Mouse (Mus musculus): ENCODE results near the gene Dnah14.

The Dnah14 gene

GRCm38 (mm10) chr1:181576322-181576721, at the start of gene Dnah14:
Dnah14 (plus strand) TSS chr1:181576559.
- in situ Hi-C loops (cut with MboI, MseI) = no loop called here

- in situ Hi-C loops (cut with MboI, MseI) = loop anchor here (25.0 kb wide), 1 partner anchor 467 kb away; the partner anchor contains the start of gene 9130409I23Rik
Measured at GRCm38 (mm10) chr1:181529368-181529767, 47.0 kb upstream of the Dnah14 start.

GRCm38 (mm10) chr1:181535165-181535873, 41.0 kb upstream of the Dnah14 start:
- in situ Hi-C loops (cut with MboI, MseI) = loop anchor here (25.0 kb wide), 1 partner anchor 473 kb away; the partner anchor contains the start of gene 9130409I23Rik

GRCm38 (mm10) chr1:181537627-181538525, 38.5 kb upstream of the Dnah14 start:
- in situ Hi-C loops (cut with MboI, MseI) = loop anchor here (25.0 kb wide), 1 partner anchor 476 kb away; the partner anchor contains the start of gene 9130409I23Rik

GRCm38 (mm10) chr1:181539846-181540769, 36.3 kb upstream of the Dnah14 start:
- in situ Hi-C loops (cut with MboI, MseI) = loop anchor here (25.0 kb wide), 1 partner anchor 478 kb away; the partner anchor contains the start of gene 9130409I23Rik

GRCm38 (mm10) chr1:181543711-181544383, 32.5 kb upstream of the Dnah14 start:
- in situ Hi-C loops (cut with MboI, MseI) = loop anchor here (25.0 kb wide), 1 partner anchor 482 kb away; the partner anchor contains the start of gene 9130409I23Rik

- in situ Hi-C loops (cut with MboI, MseI) = loop anchor here (25.0 kb wide), 1 partner anchor 483 kb away; the partner anchor contains the start of gene 9130409I23Rik
Measured at GRCm38 (mm10) chr1:181545044-181545772, 31.2 kb upstream of the Dnah14 start.

GRCm38 (mm10) chr1:181549987-181550386, 26.4 kb upstream of the Dnah14 start:
- in situ Hi-C loops (cut with MboI, MseI) = loop anchor here (5.0 to 25.0 kb wide), 2 partner anchors 268 to 488 kb away; partner anchors contain the start of gene 9130409I23Rik

- in situ Hi-C loops (cut with MboI, MseI) = loop anchor here (5.0 kb wide), 1 partner anchor 269 kb away; no protein-coding TSS in a partner anchor
Measured at GRCm38 (mm10) chr1:181550826-181551225, 25.5 kb upstream of the Dnah14 start.

GRCm38 (mm10) chr1:181552533-181553410, 23.6 kb upstream of the Dnah14 start:
- in situ Hi-C loops (cut with MboI, MseI) = loop anchor here (5.0 kb wide), 1 partner anchor 270 kb away; no protein-coding TSS in a partner anchor

- in situ Hi-C loops (cut with MboI, MseI) = no loop called here
Measured at GRCm38 (mm10) chr1:181555475-181555874, 20.9 kb upstream of the Dnah14 start.

- in situ Hi-C loops (cut with MboI, MseI) = no loop called here
Measured at GRCm38 (mm10) chr1:181559655-181560054, 16.7 kb upstream of the Dnah14 start.

- in situ Hi-C loops (cut with MboI, MseI) = no loop called here
Measured at GRCm38 (mm10) chr1:181560325-181560724, 16.0 kb upstream of the Dnah14 start.

- in situ Hi-C loops (cut with MboI, MseI) = no loop called here
Measured at GRCm38 (mm10) chr1:181560896-181561767, 15.2 kb upstream of the Dnah14 start.

GRCm38 (mm10) chr1:181561768-181562444, 14.5 kb upstream of the Dnah14 start:
- in situ Hi-C loops (cut with MboI, MseI) = no loop called here

GRCm38 (mm10) chr1:181569447-181569846, 6.9 kb upstream of the Dnah14 start:
- in situ Hi-C loops (cut with MboI, MseI) = no loop called here

GRCm38 (mm10) chr1:181583152-181583551, 6.8 kb downstream of the Dnah14 start:
- in situ Hi-C loops (cut with MboI, MseI) = no loop called here

All from T-helper 1 cell (primary cell).